Mouse (Mus musculus): ENCODE data around the gene 4921524J17Rik.

GRCm38 (mm10) chr8:85431281-85432167, 1.1 kb downstream of the 4921524J17Rik start:
- TF ChIP-seq POLR2A (IDR thresholded peaks at IDR 0.05; ENCODE audit: insufficient read depth, low read length) (no peak), EP300 (IDR thresholded peaks at IDR 0.05; ENCODE audit: insufficient read depth, low read depth, low read length) (no peak), CTCF (IDR thresholded peaks at IDR 0.05; ENCODE audit: low read depth, low read length) (no peak)

Data from ES-Bruce4 (cell line).